Mouse (Mus musculus) forebrain, postnatal 0 days (tissue): Measurements from ENCODE around the gene Jund. TPM values are rescaled to one million over a fixed set of nuclear protein-coding genes. Genes with fewer than 3 reads are reported as not detected.
A peak's percentile ranks its signal among the peaks of the same experiment; 100 is the strongest.

Experiments
- ATAC-seq: fragments of 200-750 bp; cut with Nextera tagmentation; 2 replicates; pipeline ENCODE4 v1.8.0; 2017; ENCODE audit warnings: mild to moderate bottlenecking, moderate library complexity
- DNase-seq: peaks from one replicate; pipeline ENCODE4 v3.0.0-alpha.2; 2015
- H3K27ac ChIP-seq: fragments of 300-500 bp; sonication (generic); 2 replicates; pipeline ENCODE4 v1.5.1; 2014; ENCODE audit warnings: low read depth, mild to moderate bottlenecking, antibody characterized with exemption, low read length, moderate library complexity, mixed read lengths
- H3K27me3 ChIP-seq: fragments of 300-500 bp; sonication (generic); 2 replicates; pipeline ENCODE4 v1.6.1; 2014; ENCODE audit warnings: mild to moderate bottlenecking, low read length, mixed read lengths; ENCODE audit not compliant: insufficient read depth
- H3K36me3 ChIP-seq: fragments of 300-500 bp; sonication (generic); 2 replicates; pipeline ENCODE4 v1.6.1; 2014; ENCODE audit warnings: mild to moderate bottlenecking, moderate library complexity; ENCODE audit not compliant: insufficient read depth
- H3K4me1 ChIP-seq: fragments of 300-500 bp; sonication (generic); 2 replicates; pipeline ENCODE4 v1.6.1; 2014; ENCODE audit warnings: antibody characterized with exemption; ENCODE audit not compliant: insufficient read depth
- H3K4me2 ChIP-seq: fragments of 300-500 bp; sonication (generic); 2 replicates; pipeline ENCODE4 v1.6.1; 2014; ENCODE audit warnings: low read depth, mild to moderate bottlenecking, moderate library complexity
- H3K4me3 ChIP-seq: fragments of 300-500 bp; sonication (generic); 2 replicates; pipeline ENCODE4 v1.5.1; 2014; ENCODE audit warnings: low read depth, low read length, mixed read lengths
- H3K9ac ChIP-seq: fragments of 300-500 bp; sonication (generic); 2 replicates; pipeline ENCODE4 v1.6.1; 2014; ENCODE audit warnings: mild to moderate bottlenecking
- H3K9me3 ChIP-seq: fragments of 300-500 bp; sonication (generic); 2 replicates; pipeline ENCODE4 v1.6.1; 2016; ENCODE audit warnings: low read length
- CTCF ChIP-seq: sonication (generic); IDR thresholded peaks from 2 replicates; pipeline ENCODE4 v1.5.1; 2016; ENCODE audit warnings: antibody characterized with exemption, control low read depth, low read depth
- WGBS: fragments of 180-500 bp; shearing (Covaris S2); extraction: QIAGEN DNeasy Blood & Tissue Kit; methylation state at CpG from one replicate; pipeline ENCODE4 v1.1.7; 2014; 5-methylcytosine and 5-hydroxymethylcytosine counted together
- polyA plus RNA-seq: library from polyadenylated mRNA; unstranded; fragments of >200 nt; fragmentation: Nextera tagmentation; extraction: Ambion mirVana; gene quantifications from 2 replicates; pipeline ENCODE4 v1.2.1, GENCODE M21; 2015
- total RNA-seq: library from RNA; depleted of rRNA; stranded (reverse); fragments of >200 nt; gene quantifications from 2 replicates; pipeline ENCODE4 v1.2.3, GENCODE M21; 2014

Jund gene
- total and polyA plus RNA-seq, 2 experiments from 2014 or later = 114 to 392 TPM

- H3K27me3 ChIP-seq = no peaks in the 10 kb centered on the region
- TF ChIP-seq CTCF = no peak
- ATAC-seq (peak; percentile 79), DNase-seq (peak; percentile 68)
- WGBS = under 1% methylated on average over 15 of the region's 20 CpGs
- H3K9me3 ChIP-seq = no peaks in the 10 kb centered on the region
- peak overlapping the region; percentile 63 for H3K4me2 ChIP-seq
- H3K9ac ChIP-seq = peak overlapping the region; percentile 59
- H3K4me1 ChIP-seq = peaks cover 12% of the 10 kb centered on the region
- H3K36me3 ChIP-seq = no peaks in the 10 kb centered on the region
- peak overlapping the region; percentile 36 for H3K4me3 ChIP-seq
- peak overlapping the region; percentile 50 for H3K27ac ChIP-seq
Observed at GRCm38 (mm10) chr8:70691727-70692231, 7.0 kb upstream of the Jund start.

GRCm38 (mm10) chr8:70693636-70694035 lies 5.1 kb upstream of the Jund start:
- 76% methylated on average over 5 of the region's 5 CpGs for WGBS
- H3K9ac ChIP-seq = no peak overlapping the region
- H3K4me3 ChIP-seq = no peak overlapping the region
- H3K36me3 ChIP-seq = no peaks in the 10 kb centered on the region
- peaks cover 15% of the 10 kb centered on the region for H3K4me1 ChIP-seq
- TF ChIP-seq CTCF = no peak
- no peaks in the 10 kb centered on the region for H3K27me3 ChIP-seq
- DNase-seq (no peak), ATAC-seq (no peak)
- no peak overlapping the region for H3K27ac ChIP-seq
- no peaks in the 10 kb centered on the region for H3K9me3 ChIP-seq
- no peak overlapping the region for H3K4me2 ChIP-seq

GRCm38 (mm10) chr8:70695318-70696018 lies 3.3 kb upstream of the Jund start:
- Histone ChIP-seq H3K4me1 (peaks cover 15% of the 10 kb centered on the region), H3K4me2 (no peak overlapping the region), H3K9me3 (no peaks in the 10 kb centered on the region), H3K27me3 (no peaks in the 10 kb centered on the region), H3K27ac (no peak overlapping the region), H3K9ac (no peak overlapping the region), H3K36me3 (no peaks in the 10 kb centered on the region), H3K4me3 (no peak overlapping the region)
- TF ChIP-seq CTCF = no peak
- ATAC-seq (no peak), DNase-seq (no peak)
- WGBS = 42% methylated on average over 32 of the region's 32 CpGs

GRCm38 (mm10) chr8:70696019-70696885 lies 2.5 kb upstream of the Jund start:
- ATAC-seq (no peak), DNase-seq (peak; percentile 64)
- no peaks in the 10 kb centered on the region for H3K27me3 ChIP-seq
- H3K36me3 ChIP-seq = no peaks in the 10 kb centered on the region
- H3K9ac ChIP-seq = peak overlapping the region; percentile 35; the same call in 1 of the 2 replicates
- H3K9me3 ChIP-seq = no peaks in the 10 kb centered on the region
- peak overlapping the region; percentile 21; the same call in 1 of the 2 replicates for H3K27ac ChIP-seq
- 6% methylated on average over 31 of the region's 31 CpGs for whole genome bisulfite sequencing
- H3K4me2 ChIP-seq = peak overlapping the region; percentile 60
- peak overlapping the region; percentile 14 for H3K4me3 ChIP-seq
- peaks cover 19% of the 10 kb centered on the region for H3K4me1 ChIP-seq
- TF ChIP-seq CTCF = no peak

GRCm38 (mm10) chr8:70696946-70697345 lies 1.8 kb upstream of the Jund start:
- WGBS = 20% methylated on average over 4 of the region's 4 CpGs
- Histone ChIP-seq H3K4me1 (peaks cover 23% of the 10 kb centered on the region), H3K36me3 (no peaks in the 10 kb centered on the region), H3K27ac (peak overlapping the region; percentile 15; the same call in 1 of the 2 replicates), H3K27me3 (no peaks in the 10 kb centered on the region), H3K4me2 (peak overlapping the region; percentile 60), H3K9me3 (no peaks in the 10 kb centered on the region), H3K4me3 (no peak overlapping the region), H3K9ac (no peak overlapping the region)
- ATAC-seq (no peak), DNase-seq (no peak)
- no peak for TF ChIP-seq CTCF

- H3K9me3 ChIP-seq = no peaks in the 10 kb centered on the region
- H3K9ac ChIP-seq = peak overlapping the region; percentile 58
- H3K36me3 ChIP-seq = no peaks in the 10 kb centered on the region
- no peaks in the 10 kb centered on the region for H3K27me3 ChIP-seq
- H3K4me1 ChIP-seq = peaks cover 22% of the 10 kb centered on the region
- peak overlapping the region; percentile 66 for H3K4me3 ChIP-seq
- no peak for TF ChIP-seq CTCF
- WGBS = 68% methylated on average over 12 of the region's 12 CpGs
- H3K27ac ChIP-seq = peak overlapping the region; percentile 97
- H3K4me2 ChIP-seq = peak overlapping the region; percentile 60
- DNase-seq (no peak), ATAC-seq (no peak)
Observed at GRCm38 (mm10) chr8:70697366-70698250, 1.1 kb upstream of the Jund start.
